Mouse (Mus musculus) liver, embryonic 12.5 days (tissue): ENCODE data around the gene Slco3a1. TPM values are rescaled to one million over a fixed set of nuclear protein-coding genes. Genes with fewer than 3 reads are reported as not detected.

ENCODE experiments used
- ATAC-seq: fragments of 200-750 bp; cut with Nextera tagmentation; 2 replicates; pipeline ENCODE4 v1.8.0; 2017; ENCODE audit warnings: moderate number of reproducible peaks, mild to moderate bottlenecking, moderate library complexity
- H3K27ac ChIP-seq: fragments of 300-500 bp; sonication (generic); 2 replicates; pipeline ENCODE4 v1.5.1; 2016; ENCODE audit warnings: mild to moderate bottlenecking
- H3K27me3 ChIP-seq: fragments of 300-500 bp; sonication (generic); replicated peaks from 2 replicates; pipeline ENCODE4 v1.6.1; 2016; ENCODE audit warnings: mild to moderate bottlenecking, moderate library complexity
- H3K36me3 ChIP-seq: fragments of 300-500 bp; sonication (generic); 2 replicates; pipeline ENCODE4 v1.6.1; 2016; ENCODE audit warnings: mild to moderate bottlenecking, moderate library complexity
- H3K4me1 ChIP-seq: fragments of 300-500 bp; sonication (generic); 2 replicates; pipeline ENCODE4 v1.6.1; 2016
- H3K4me2 ChIP-seq: fragments of 300-500 bp; sonication (generic); 2 replicates; pipeline ENCODE4 v1.6.1; 2016; ENCODE audit warnings: mild to moderate bottlenecking, moderate library complexity
- H3K4me3 ChIP-seq: fragments of 300-500 bp; sonication (generic); 2 replicates; pipeline ENCODE4 v1.5.1; 2016; ENCODE audit warnings: mild to moderate bottlenecking, moderate library complexity
- H3K9ac ChIP-seq: fragments of 300-500 bp; sonication (generic); 2 replicates; pipeline ENCODE4 v1.6.1; 2016; ENCODE audit warnings: mild to moderate bottlenecking, moderate library complexity
- H3K9me3 ChIP-seq: fragments of 300-500 bp; sonication (generic); replicated peaks from 2 replicates; pipeline ENCODE4 v1.6.1; 2016; ENCODE audit warnings: mild to moderate bottlenecking, moderate library complexity
- WGBS: fragments of 180-500 bp; shearing (Covaris S2); methylation state at CpG from one replicate; pipeline ENCODE4 v1.1.7; 2016; ENCODE audit not compliant: insufficient replicate concordance; 5-methylcytosine and 5-hydroxymethylcytosine counted together
- microRNA-seq: library from miRNA; unstranded; fragments of <30 nt; microRNA quantifications from one replicate; pipeline ENCODE4, GENCODE M21; 2017
- polyA plus RNA-seq: library from polyadenylated mRNA; unstranded; fragments of >200 nt; fragmentation: Nextera tagmentation; extraction: Ambion mirVana; gene quantifications from 2 replicates; pipeline ENCODE4 v1.2.1, GENCODE M21; 2016

The Slco3a1 gene
- polyA plus RNA-seq, 1 experiment from 2014 or later, result 2.8 TPM

GRCm38 (mm10) chr7:74280371-74280770 is 274.2 kb downstream of the Slco3a1 start:
- H3K9me3 ChIP-seq, result no peaks in the 10 kb centered on the region
- no peaks in the 10 kb centered on the region for H3K36me3 ChIP-seq
- no peak overlapping the region for H3K27ac ChIP-seq
- no peak for ATAC-seq
- no peak overlapping the region for H3K9ac ChIP-seq
- no peaks in the 10 kb centered on the region for H3K27me3 ChIP-seq
- no peak overlapping the region for H3K4me2 ChIP-seq
- H3K4me3 ChIP-seq, result no peak overlapping the region
- WGBS, result 73% methylated on average over 2 of the region's 2 CpGs
- H3K4me1 ChIP-seq, result no peaks in the 10 kb centered on the region

GRCm38 (mm10) chr7:74279356-74279755 is 275.2 kb downstream of the Slco3a1 start:
- 69% methylated on average over 3 of the region's 3 CpGs for WGBS
- ATAC-seq, result no peak
- Histone ChIP-seq H3K27me3 (no peaks in the 10 kb centered on the region), H3K4me2 (no peak overlapping the region), H3K4me3 (no peak overlapping the region), H3K4me1 (no peaks in the 10 kb centered on the region), H3K27ac (no peak overlapping the region), H3K9me3 (no peaks in the 10 kb centered on the region), H3K9ac (no peak overlapping the region), H3K36me3 (no peaks in the 10 kb centered on the region)

GRCm38 (mm10) chr7:74270089-74270394 is 284.5 kb downstream of the Slco3a1 start:
- H3K4me1 ChIP-seq, result no peaks in the 10 kb centered on the region
- no peak overlapping the region for H3K27ac ChIP-seq
- H3K27me3 ChIP-seq, result no peaks in the 10 kb centered on the region
- ATAC-seq, result no peak
- no peak overlapping the region for H3K4me2 ChIP-seq
- WGBS, result 54% methylated on average over 1 of the region's 1 CpGs
- H3K9ac ChIP-seq, result no peak overlapping the region
- no peaks in the 10 kb centered on the region for H3K9me3 ChIP-seq
- no peak overlapping the region for H3K4me3 ChIP-seq
- H3K36me3 ChIP-seq, result no peaks in the 10 kb centered on the region

- WGBS, result 67% methylated on average over 11 of the region's 11 CpGs
- no peak for ATAC-seq
- H3K9ac ChIP-seq, result no peak overlapping the region
Observed at GRCm38 (mm10) chr7:74269283-74270088, 285.1 kb downstream of the Slco3a1 start.

GRCm38 (mm10) chr7:74266511-74267168 is 287.9 kb downstream of the Slco3a1 start:
- Histone ChIP-seq H3K36me3 (no peaks in the 10 kb centered on the region), H3K27ac (no peak overlapping the region), H3K4me2 (no peak overlapping the region), H3K4me3 (no peak overlapping the region), H3K4me1 (no peaks in the 10 kb centered on the region), H3K9me3 (no peaks in the 10 kb centered on the region), H3K9ac (no peak overlapping the region), H3K27me3 (no peaks in the 10 kb centered on the region)
- WGBS, result 72% methylated on average over 2 of the region's 2 CpGs
- ATAC-seq, result no peak

More at GRCm38 (mm10) chr7:74269283-74270088, 285.1 kb downstream of the Slco3a1 start:
- Histone ChIP-seq H3K9me3 (no peaks in the 10 kb centered on the region), H3K4me1 (no peaks in the 10 kb centered on the region), H3K36me3 (no peaks in the 10 kb centered on the region), H3K27ac (no peak overlapping the region), H3K27me3 (no peaks in the 10 kb centered on the region), H3K4me3 (no peak overlapping the region), H3K4me2 (no peak overlapping the region)

- Histone ChIP-seq H3K9me3 (no peaks in the 10 kb centered on the region), H3K27me3 (no peaks in the 10 kb centered on the region), H3K4me2 (no peak overlapping the region), H3K36me3 (no peaks in the 10 kb centered on the region), H3K4me3 (no peak overlapping the region), H3K4me1 (no peaks in the 10 kb centered on the region), H3K27ac (no peak overlapping the region), H3K9ac (no peak overlapping the region)
- WGBS, result 58% methylated on average over 3 of the region's 3 CpGs
- ATAC-seq, result no peak
Observed at GRCm38 (mm10) chr7:74256291-74256690, 298.3 kb downstream of the Slco3a1 start.

- H3K4me1 ChIP-seq, result no peaks in the 10 kb centered on the region
- no peak overlapping the region for H3K27ac ChIP-seq
- no peaks in the 10 kb centered on the region for H3K27me3 ChIP-seq
- no peak for ATAC-seq
- no peaks in the 10 kb centered on the region for H3K36me3 ChIP-seq
- H3K9me3 ChIP-seq, result no peaks in the 10 kb centered on the region
- H3K9ac ChIP-seq, result no peak overlapping the region
- no peak overlapping the region for H3K4me3 ChIP-seq
- WGBS, result 68% methylated on average over 2 of the region's 2 CpGs
- H3K4me2 ChIP-seq, result no peak overlapping the region
Observed at GRCm38 (mm10) chr7:74252066-74252465, 302.5 kb downstream of the Slco3a1 start.

GRCm38 (mm10) chr7:74241236-74241635 is 313.3 kb downstream of the Slco3a1 start:
- ATAC-seq, result no peak
- Histone ChIP-seq H3K4me3 (no peak overlapping the region), H3K27ac (no peak overlapping the region), H3K9me3 (no peaks in the 10 kb centered on the region), H3K9ac (no peak overlapping the region), H3K4me2 (no peak overlapping the region), H3K36me3 (no peaks in the 10 kb centered on the region), H3K27me3 (no peaks in the 10 kb centered on the region), H3K4me1 (no peaks in the 10 kb centered on the region)
- 56% methylated on average over 3 of the region's 3 CpGs for WGBS

- ATAC-seq, result no peak
- Histone ChIP-seq H3K4me2 (no peak overlapping the region), H3K9me3 (no peaks in the 10 kb centered on the region), H3K4me1 (no peaks in the 10 kb centered on the region), H3K9ac (no peak overlapping the region), H3K36me3 (no peaks in the 10 kb centered on the region), H3K4me3 (no peak overlapping the region), H3K27me3 (no peaks in the 10 kb centered on the region), H3K27ac (no peak overlapping the region)
- 58% methylated on average over 4 of the region's 4 CpGs for WGBS
Observed at GRCm38 (mm10) chr7:74240459-74241172, 314.0 kb downstream of the Slco3a1 start.

Small RNA genes lying within 50 kb of the gene (microRNA-seq; reads per million reads assigned to microRNA genes)
- gene Gm27459, result not detected
